Mouse (Mus musculus): Measurements from ENCODE around the gene Catsper4.

Catsper4 gene

GRCm38 (mm10) chr4:134181112-134181511, 46.1 kb downstream of the Catsper4 start:
- no peak for DNase-seq

- DNase-seq, result no peak
Measured at GRCm38 (mm10) chr4:134172391-134172790, 54.8 kb downstream of the Catsper4 start.

- no peak for DNase-seq
Measured at GRCm38 (mm10) chr4:134166906-134167305, 60.3 kb downstream of the Catsper4 start.

- DNase-seq, result no peak
Measured at GRCm38 (mm10) chr4:134165548-134166465, 61.4 kb downstream of the Catsper4 start.

- no peak for DNase-seq
Measured at GRCm38 (mm10) chr4:134165024-134165423, 62.2 kb downstream of the Catsper4 start.

GRCm38 (mm10) chr4:134164591-134164990, 62.6 kb downstream of the Catsper4 start:
- DNase-seq, result no peak
